Mouse (Mus musculus): ENCODE data around the gene Dnal1.

Gene Dnal1

DNA sequence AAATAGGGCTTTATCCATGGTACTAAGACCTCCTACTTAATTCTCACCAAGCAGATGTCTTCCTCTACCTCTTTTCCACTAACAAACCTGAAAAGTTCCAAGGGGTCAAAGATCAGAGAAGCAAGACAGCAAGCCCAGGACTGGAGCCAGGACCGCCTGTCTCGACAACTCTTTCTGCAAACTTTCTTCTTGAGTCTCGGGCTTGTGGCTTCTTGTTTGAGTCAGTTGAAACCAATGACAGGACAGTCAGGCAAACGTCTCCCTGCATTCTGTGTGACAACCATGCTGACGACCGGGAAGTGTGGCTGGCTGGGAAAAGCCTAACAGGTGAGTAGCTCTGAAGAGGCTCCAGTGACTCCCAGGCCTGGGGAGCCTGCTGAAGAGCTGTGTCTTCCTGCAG lies 71.4 kb downstream of the Dnal1 start:
- in situ Hi-C loops (cut with MboI, MseI), result loop anchor here (5.0 kb wide), 1 partner anchor 1512 kb away; no protein-coding TSS in a partner anchor

DNA sequence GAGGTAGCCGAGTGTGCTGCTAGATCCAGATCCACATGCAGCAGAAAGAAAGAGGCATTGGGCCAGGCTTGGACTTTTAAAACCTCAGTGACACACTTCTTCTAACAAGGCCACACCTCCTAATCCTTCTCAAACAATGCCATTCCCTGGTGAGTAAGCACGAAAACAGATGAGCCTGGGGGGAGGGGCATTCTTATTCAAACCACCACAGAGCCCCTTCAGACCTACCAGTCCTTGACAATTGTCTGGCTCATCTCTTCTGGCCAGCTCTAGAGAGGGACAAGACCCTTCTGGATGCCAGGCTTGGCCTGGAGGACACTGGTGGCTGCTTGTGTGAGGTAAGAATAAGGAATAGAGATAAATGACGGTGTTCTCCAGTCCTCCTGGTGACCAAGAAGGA lies 72.4 kb downstream of the Dnal1 start:
- in situ Hi-C loops (cut with MboI, MseI), result loop anchor here (5.0 kb wide), 1 partner anchor 1511 kb away; no protein-coding TSS in a partner anchor

DNA sequence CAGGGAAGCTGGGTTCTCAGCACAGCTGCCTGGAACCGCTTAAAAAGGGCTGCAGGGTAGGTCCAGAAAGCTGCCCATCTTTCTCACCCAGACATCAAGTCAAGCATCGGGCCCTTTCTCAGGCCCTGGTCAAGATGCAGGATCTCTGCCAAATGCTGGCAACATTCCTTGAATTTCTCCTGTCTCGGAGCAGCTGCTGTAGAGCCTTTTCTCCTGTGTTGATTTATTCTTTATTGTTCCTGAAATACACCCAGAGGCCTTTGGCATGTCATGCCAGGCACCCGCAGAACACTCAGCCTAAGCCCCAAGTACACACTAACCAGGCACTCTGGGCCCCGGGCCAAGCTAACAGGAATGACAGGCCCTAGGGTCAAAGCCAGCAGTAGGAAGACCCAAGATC lies 72.8 kb downstream of the Dnal1 start:
- in situ Hi-C loops (cut with MboI, MseI), result loop anchor here (5.0 kb wide), 1 partner anchor 1510 kb away; no protein-coding TSS in a partner anchor

DNA sequence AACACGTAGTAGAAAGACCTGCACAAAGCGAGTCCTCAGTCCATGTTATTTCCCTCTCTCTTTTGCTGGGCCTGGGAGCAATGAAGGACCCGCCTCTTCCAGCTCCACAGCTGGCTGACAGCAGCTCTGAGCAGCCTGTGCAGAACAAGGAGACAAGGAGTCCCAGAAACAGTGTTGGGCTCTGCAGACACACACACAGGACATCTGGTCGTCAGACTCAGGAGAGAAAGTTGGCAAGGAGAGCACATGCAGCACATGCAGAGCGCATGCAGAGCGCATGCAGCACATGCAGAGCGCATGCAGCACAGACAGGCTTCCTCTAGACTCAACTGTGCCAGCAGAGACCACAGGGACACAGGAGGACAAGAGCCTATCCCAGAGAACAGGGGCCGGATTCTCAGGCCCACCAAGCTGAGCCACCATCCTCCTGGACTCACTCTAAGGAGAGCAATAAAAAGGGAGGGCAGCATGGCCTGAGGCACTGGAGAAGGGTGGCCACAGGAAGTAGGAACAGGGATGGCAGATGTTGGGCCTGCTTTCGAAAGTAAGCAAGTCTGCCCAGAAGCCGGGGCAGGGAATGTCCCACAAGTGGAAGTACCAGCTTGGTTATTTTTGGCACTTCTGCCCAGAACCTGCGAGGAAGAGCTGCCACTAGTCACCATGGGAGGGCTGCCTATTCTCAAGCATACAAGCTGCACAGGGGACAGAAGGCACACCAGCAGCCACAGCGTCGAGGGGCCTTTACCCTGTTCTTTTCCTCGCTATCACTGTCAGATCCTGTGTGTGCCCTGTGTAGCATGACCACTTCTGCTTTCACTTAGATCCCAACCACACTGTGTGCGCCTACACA lies 73.8 kb downstream of the Dnal1 start:
- in situ Hi-C loops (cut with MboI, MseI), result loop anchor here (5.0 kb wide), 1 partner anchor 1509 kb away; no protein-coding TSS in a partner anchor

DNA sequence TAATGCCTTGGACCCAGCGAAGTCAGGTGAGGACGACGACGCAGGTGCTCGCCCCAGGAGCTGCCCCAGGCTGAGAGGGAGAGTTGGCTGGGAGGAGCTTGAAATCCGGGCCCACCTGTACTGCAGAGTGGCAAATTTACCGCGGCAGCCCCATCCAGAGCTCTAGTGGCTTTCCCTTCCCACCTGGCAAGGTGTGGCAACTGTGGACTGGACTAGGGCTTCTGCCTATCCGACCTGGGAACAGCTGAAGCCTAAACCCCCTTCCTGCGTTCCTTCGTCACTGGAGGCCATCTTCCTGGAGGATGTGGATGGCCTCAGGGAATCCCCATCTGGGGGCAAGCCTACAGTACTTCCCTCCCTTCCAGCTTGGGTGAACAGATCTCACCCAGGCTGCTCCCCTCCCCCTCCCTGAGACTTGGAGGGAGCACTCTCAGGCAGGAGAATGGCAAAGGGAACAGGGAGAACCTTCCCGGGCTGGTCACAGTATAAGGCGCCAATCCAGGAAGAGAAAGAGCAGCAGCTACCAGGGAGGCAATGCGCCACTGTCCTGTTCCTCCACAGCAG lies 74.8 kb downstream of the Dnal1 start:
- in situ Hi-C loops (cut with MboI, MseI), result loop anchor here (5.0 kb wide), 1 partner anchor 1508 kb away; no protein-coding TSS in a partner anchor

- in situ Hi-C loops (cut with MboI, MseI), result no loop called here
Observed at GRCm38 (mm10) chr12:84190151-84190820, 76.1 kb downstream of the Dnal1 start.

DNA sequence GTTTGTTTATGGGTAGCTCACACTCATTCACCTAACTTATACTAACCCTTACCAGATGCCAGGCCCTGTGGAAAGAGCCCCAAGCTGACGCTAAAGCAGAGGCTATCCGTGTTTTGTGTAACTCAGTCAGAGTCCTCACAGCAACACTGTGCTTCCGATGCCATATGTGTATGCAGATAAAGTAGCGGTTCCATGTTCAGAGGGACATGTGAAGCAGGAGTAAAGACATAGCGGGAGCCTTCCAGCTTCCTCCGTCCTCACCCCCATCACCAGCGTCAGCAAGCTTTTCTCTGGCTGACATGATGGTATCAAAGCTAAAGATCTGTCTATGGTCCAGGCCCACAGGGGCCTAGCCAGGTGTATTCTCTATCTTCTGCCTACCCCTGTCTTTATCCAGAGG lies 77.0 kb downstream of the Dnal1 start:
- in situ Hi-C loops (cut with MboI, MseI), result no loop called here

DNA sequence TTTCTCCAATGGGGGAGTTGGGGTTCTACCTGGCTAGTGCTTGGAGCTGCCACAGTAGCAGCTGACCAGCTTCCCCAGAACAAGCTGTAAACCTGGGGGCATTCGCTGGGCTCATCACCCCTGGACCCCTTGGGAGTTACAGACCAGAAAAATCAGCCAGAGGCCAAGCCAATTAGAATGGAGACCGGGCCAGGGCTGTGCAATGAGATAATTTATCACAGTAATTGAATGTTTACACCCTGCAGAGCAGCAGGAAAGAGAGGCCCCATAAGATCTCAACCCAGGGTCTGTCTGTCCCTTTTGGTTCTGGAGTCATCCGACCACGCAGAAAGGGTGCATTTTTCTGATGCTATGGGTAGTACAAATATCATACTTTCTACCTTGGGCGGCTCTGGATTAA lies 77.6 kb downstream of the Dnal1 start:
- in situ Hi-C loops (cut with MboI, MseI), result no loop called here

DNA sequence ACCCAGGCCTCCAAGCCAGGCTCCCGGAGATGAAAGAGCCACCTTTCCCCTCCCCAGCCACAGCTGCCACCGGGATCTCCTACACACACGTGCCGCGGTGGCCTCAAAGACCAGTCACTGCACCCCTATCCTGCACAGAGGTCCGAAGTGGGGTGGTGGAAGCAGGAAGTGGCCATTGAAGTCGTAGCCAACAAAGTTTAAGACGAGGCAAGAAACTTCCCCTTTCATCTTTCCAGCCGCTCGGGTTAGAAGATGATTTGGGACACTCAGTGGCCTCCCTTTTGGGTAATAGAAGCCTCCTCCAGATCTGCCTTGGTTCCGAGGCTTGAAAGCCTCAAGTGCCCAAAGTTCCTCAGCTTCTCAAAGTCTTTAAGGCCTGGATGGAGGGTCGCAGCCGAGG lies 78.1 kb downstream of the Dnal1 start:
- in situ Hi-C loops (cut with MboI, MseI), result no loop called here

GRCm38 (mm10) chr12:84192741-84193641 lies 78.8 kb downstream of the Dnal1 start:
- in situ Hi-C loops (cut with MboI, MseI), result no loop called here

DNA sequence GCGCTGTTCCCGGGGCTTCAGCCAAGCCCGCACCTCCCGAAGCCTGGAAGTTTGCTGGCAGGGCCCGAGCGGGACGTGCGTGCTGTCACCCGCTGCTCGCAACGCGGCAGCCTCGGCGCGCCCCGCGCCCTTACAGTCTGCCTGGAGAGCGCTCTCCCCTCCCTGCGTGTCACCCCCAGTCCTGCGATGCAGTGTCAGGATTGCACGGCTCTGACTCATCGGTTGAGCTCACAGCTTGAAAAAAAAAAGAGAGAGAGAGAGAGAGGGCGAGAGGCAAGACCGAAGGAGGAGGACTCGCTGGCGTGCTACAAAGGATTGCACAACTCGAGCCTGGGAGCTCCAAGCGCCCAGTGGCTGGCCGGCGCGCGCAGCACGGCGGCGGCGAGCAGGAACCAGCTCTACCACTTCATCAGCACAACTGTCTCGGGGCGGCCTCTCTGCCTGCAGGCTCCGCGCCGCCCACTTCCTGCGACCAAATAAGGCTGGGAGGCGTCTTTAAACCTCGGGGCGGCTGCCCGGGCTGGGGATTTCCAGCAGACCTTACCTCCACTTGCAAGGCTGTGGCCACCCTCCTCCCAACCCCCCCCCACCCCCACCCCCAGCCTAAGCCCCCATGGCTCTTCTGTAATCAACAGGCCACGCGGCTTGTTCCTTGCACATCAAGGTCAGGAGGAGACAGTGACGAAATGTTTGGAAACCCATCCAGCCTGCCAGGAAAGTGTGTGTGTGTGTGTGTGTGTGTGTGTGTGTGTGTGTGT lies 79.7 kb downstream of the Dnal1 start:
- in situ Hi-C loops (cut with MboI, MseI), result no loop called here

GRCm38 (mm10) chr12:84194400-84195109 lies 80.4 kb downstream of the Dnal1 start:
- in situ Hi-C loops (cut with MboI, MseI), result no loop called here

- in situ Hi-C loops (cut with MboI, MseI), result no loop called here
Observed at GRCm38 (mm10) chr12:84195195-84195594, 81.0 kb downstream of the Dnal1 start.
